ENCODE assay signal across 17 mouse cellular contexts in genomic region chr3:106785130-106785529, GRCm38 (mm10). TPM values are rescaled to one million over a fixed set of nuclear protein-coding genes. Genes with fewer than 3 reads are reported as not detected.
DNase-seq lines count a peak whose midpoint lies in the region; ATAC-seq and TF ChIP-seq lines count a peak whose summit lies in the region.
"Had no signal": no experiment of that assay in that cellular context is flagged by ENCODE, and none has a peak within 500 bp of the region (broad histone marks: within the 10 kb centered on the region; RNA-seq: fewer than 3 reads in every experiment).

No protein-coding gene starts in this region.

- WGBS in lung, postnatal 0 days: 70% methylated on average over 3 of the region's 3 CpGs
- WGBS in macrophage (ENCODE audit: missing documents): 6% methylated on average over 3 of the region's 3 CpGs

- DNase-seq in lung, postnatal 36 days: peak; percentile 64
- no peak for DNase-seq in lung, postnatal 0 days (ENCODE audit: low spot score)
- DNase-seq in MEL (ENCODE audit: low read depth, low spot score) (peak; percentile 23), liver (no peak)
- DNase-seq in thymus, postnatal 25 days: peak; percentile 36
- no peak for DNase-seq in adrenal gland, adult 8-10 months
- DNase-seq in cerebellum, postnatal 4 days (ENCODE audit: low spot score in 2 of 2): no peak
- DNase-seq: cerebellum, adult 9-10 months; heart, postnatal 14 days had no signal

- no peak overlapping the region for H3K27ac ChIP-seq in lung, postnatal 0 days (ENCODE audit: low read length)
- H3K27ac ChIP-seq in MEL (ENCODE audit: control insufficient read depth, low read depth, low read length) (0 out of 2 replicates have a peak overlapping the region, but pooled peaks have one; percentile 28), macrophage (peak overlapping the region; percentile 57)
- H3K27ac ChIP-seq: embryonic facial prominence, embryonic 10.5 days; hindbrain, postnatal 0 days had no signal

- no peak for ATAC-seq in lung, postnatal 0 days
- ATAC-seq: hindbrain, postnatal 0 days had no signal

- H3K9me3 ChIP-seq in lung, postnatal 0 days (ENCODE audit: low read length): no peaks in the 10 kb centered on the region
- no peaks in the 10 kb centered on the region for H3K9me3 ChIP-seq in MEL (replicated peaks; ENCODE audit: insufficient read depth, low read length)
- H3K9me3 ChIP-seq: embryonic facial prominence, embryonic 10.5 days had no signal

- H3K4me2 ChIP-seq in lung, postnatal 0 days (replicated peaks; ENCODE audit: low read depth, low read length): no peak overlapping the region

- no peak overlapping the region for H3K9ac ChIP-seq in lung, postnatal 0 days (replicated peaks; ENCODE audit: low read depth)
- no peak overlapping the region for H3K9ac ChIP-seq in MEL (ENCODE audit: control insufficient read depth, low read depth, low read length, poor library complexity, severe bottlenecking)

- H3K4me1 ChIP-seq in lung, postnatal 0 days (ENCODE audit: insufficient read depth, low read depth, low read length): no peaks in the 10 kb centered on the region
- peaks cover 0 to 6% of the 10 kb centered on the region in 2 experiments; a peak in 1 of 4 replicates for H3K4me1 ChIP-seq in MEL (ENCODE audit: control insufficient read depth in 1 of 2, insufficient read depth in 2 of 2, low read length in 2 of 2)
- H3K4me1 ChIP-seq: embryonic facial prominence, embryonic 10.5 days had no signal

- TF ChIP-seq RAD21 in MEL (IDR thresholded peaks at IDR 0.05; ENCODE audit: low read depth, low read length): no peak

- H3K4me3 ChIP-seq in lung, postnatal 0 days (ENCODE audit: low read depth, low read length): no peak overlapping the region
- H3K4me3 ChIP-seq in MEL (ENCODE audit: control insufficient read depth in 1 of 2, insufficient read depth in 1 of 2, low read depth in 2 of 2, low read length in 2 of 2): no peak overlapping the region
- H3K4me3 ChIP-seq in macrophage (ENCODE audit: inconsistent target): peak overlapping the region; percentile 60; the same call in 1 of the 2 replicates
- H3K4me3 ChIP-seq: embryonic facial prominence, embryonic 10.5 days had no signal

- H3K79me2 ChIP-seq in MEL (ENCODE audit: control insufficient read depth, insufficient read depth, low read length, poor library complexity) (no peaks in the 10 kb centered on the region), macrophage (ENCODE audit: inconsistent target) (peaks cover 98% of the 10 kb centered on the region)

- H3K36me3 ChIP-seq in lung, postnatal 0 days (ENCODE audit: insufficient read depth, low read length): no peaks in the 10 kb centered on the region
- H3K36me3 ChIP-seq in MEL (ENCODE audit: control insufficient read depth in 1 of 2, insufficient read depth in 2 of 2, low read length in 2 of 2): peaks cover 0 to 35% of the 10 kb centered on the region in 2 experiments; a peak in 2 of 4 replicates
- peaks cover 4% of the 10 kb centered on the region; the same call in 1 of the 2 replicates for H3K36me3 ChIP-seq in macrophage (ENCODE audit: inconsistent target)
- H3K36me3 ChIP-seq: embryonic facial prominence, embryonic 10.5 days had no signal

- TF ChIP-seq EP300 in lung, postnatal 0 days (IDR thresholded peaks at IDR 0.05): no peak
- TF ChIP-seq EP300 in MEL (IDR thresholded peaks at IDR 0.05; ENCODE audit: low read depth in 1 of 2, low read length in 2 of 2): peak in 1 of 2 experiments; percentile 39; a peak in 2 of 4 replicates

- no peak for TF ChIP-seq CTCF in lung, postnatal 0 days (IDR thresholded peaks at IDR 0.05)
- TF ChIP-seq CTCF in MEL (IDR thresholded peaks at IDR 0.05 in 2 of 3, conservative IDR thresholded peaks at IDR 0.05 in 1 of 3; ENCODE audit: control insufficient read depth in 1 of 3, insufficient read depth in 1 of 3, low read depth in 2 of 3, low read length in 3 of 3, poor library complexity in 1 of 3, severe bottlenecking in 1 of 3): no peak

- no peaks in the 10 kb centered on the region for H3K27me3 ChIP-seq in lung, postnatal 0 days (replicated peaks; ENCODE audit: insufficient read depth, low read length)
- no peaks in the 10 kb centered on the region for H3K27me3 ChIP-seq in MEL (ENCODE audit: control insufficient read depth in 1 of 2, insufficient read depth in 2 of 2, low read length in 2 of 2)

- TF ChIP-seq POLR2A in MEL (IDR thresholded peaks at IDR 0.05; ENCODE audit: control insufficient read depth in 1 of 2, insufficient read depth in 1 of 2, low read depth in 1 of 2, low read length in 2 of 2, poor library complexity in 1 of 2): no peak

TF ChIP-seq in MEL, 35 proteins besides CTCF, POLR2A, EP300 and RAD21:
- no peak for TF ChIP-seq ELF1 (IDR thresholded peaks at IDR 0.05; ENCODE audit: low read depth, low read length)
- 0 out of 2 replicates have a peak, but pooled peaks have one; percentile 35 for TF ChIP-seq GATA1 (IDR thresholded peaks at IDR 0.05; ENCODE audit: low read depth, low read length)
- no peak for TF ChIP-seq NRF1 (IDR thresholded peaks at IDR 0.05; ENCODE audit: insufficient read depth, low read depth, low read length, poor library complexity, severe bottlenecking)
- TF ChIP-seq E2F4 (IDR thresholded peaks at IDR 0.05; ENCODE audit: borderline replicate concordance, low read depth, low read length): no peak
- 0 out of 2 replicates have a peak, but pooled peaks have one; percentile 10 for TF ChIP-seq ETS1 (IDR thresholded peaks at IDR 0.05; ENCODE audit: low read depth, low read length)
- peak; percentile 86 for TF ChIP-seq ZNF384 (IDR thresholded peaks at IDR 0.05; ENCODE audit: low read depth, low read length)
- TF ChIP-seq KAT2A (conservative IDR thresholded peaks at IDR 0.05; ENCODE audit: low read depth, low read length): no peak

RNA-seq across cellular contexts. Expression of gene Cd53, which starts 4.8 kb away (rescaled TPM):
- 30.9 and 31.2 TPM in 2 replicates for polyA plus RNA-seq in lung, postnatal 0 days (2015; fragmentation: Nextera tagmentation; extraction: Ambion mirVana)
- 0.58 and 0.69 TPM in 2 replicates for total RNA-seq in MEL (2012; rRNA removed)
- 1 to 10 TPM in 1 of 2 experiments, not detected in 1; 1.4 TPM for polyA plus RNA-seq in MEL (2012; ENCODE audit: insufficient read depth in 1 of 2, insufficient read length in 2 of 2, low read depth in 1 of 2, low replicate concordance in 2 of 2, missing spikeins in 1 of 2)
- 100 to 1,000 TPM in 3 of 26 experiments, 10 to 100 TPM in 23; 20.5 to 107 (median 67.1) TPM for total RNA-seq in macrophage (2018; cell fraction: chromatin; rRNA removed)
- total RNA-seq in macrophage (2018; cell fraction: cytosol; rRNA removed): 1,000 to 10,000 TPM in 5 of 26 experiments, 100 to 1,000 TPM in 21; 475 to 1,111 (median 767) TPM
- total RNA-seq in macrophage (2018; cell fraction: nucleus; rRNA removed): 100 to 1,000 TPM; 142 to 949 (median 473) TPM
- 844 to 1,170 TPM (median 895 TPM) in 3 replicates for polyA plus RNA-seq in macrophage (2018)
- 10 to 100 TPM in 2 of 4 experiments, 1 to 10 TPM in 2; 6.5 to 18.4 (median 12.7) TPM for total RNA-seq in adrenal gland, adult 8-10 months (2022)

RNA-seq across cellular contexts. Expression of gene Olfr266, which starts 41.0 kb away (rescaled TPM):
- not detected in 2 replicates for polyA plus RNA-seq in lung, postnatal 0 days (2015; fragmentation: Nextera tagmentation; extraction: Ambion mirVana)
- not detected in 2 replicates for total RNA-seq in MEL (2012; rRNA removed)
- polyA plus RNA-seq in MEL (2012; ENCODE audit: insufficient read depth in 1 of 2, insufficient read length in 2 of 2, low read depth in 1 of 2, low replicate concordance in 2 of 2, missing spikeins in 1 of 2) (not detected), macrophage (2018) (not detected in 3 replicates)
- total RNA-seq in macrophage (2018; cell fraction: chromatin; rRNA removed): under 1 TPM in 1 of 26 experiments, not detected in 25; 0.29 TPM
- not detected for total RNA-seq in macrophage (2018; cell fraction: cytosol; rRNA removed)
- total RNA-seq in macrophage (2018; cell fraction: nucleus; rRNA removed): not detected
- not detected for total RNA-seq in adrenal gland, adult 8-10 months (2022)
- total RNA-seq: heart, adult 18-20 months; heart, postnatal 14 days; hindbrain, postnatal 0 days; left cerebral cortex, postnatal 36 days; megakaryocyte-erythroid progenitor cell, adult 5-6 weeks had no signal
- polyA plus RNA-seq: embryonic facial prominence, embryonic 10.5 days; hindbrain, postnatal 0 days; kidney, embryonic 16.5 days; liver, embryonic 16.5 days had no signal

Comparison
In these comparisons a context has a peak if more than half of its experiments do, and no peak if none do; other contexts are left out.
1. DNase-seq: peak in lung, postnatal 36 days (single experiment), MEL (single experiment) and thymus, postnatal 25 days (single experiment); none in lung, postnatal 0 days (single experiment), adrenal gland, adult 8-10 months (single experiment), liver (single experiment) and cerebellum, postnatal 4 days (0 of 2).
2. RNA of gene Cd53, which starts 4.8 kb away (polyA plus RNA-seq): 844 to 1,170 TPM in macrophage; 30.9 to 31.2 TPM in lung, postnatal 0 days and 1.4 TPM in MEL; every median in the first group is over 10 times any median in the second.